Mouse (Mus musculus): ENCODE data around the gene Ccr2.
"Not testable (repeated sequence)": the region's sequence is repeated elsewhere in the genome, so short reads cannot be mapped to it uniquely, and the experiment has no call there.

The Ccr2 gene

DNA sequence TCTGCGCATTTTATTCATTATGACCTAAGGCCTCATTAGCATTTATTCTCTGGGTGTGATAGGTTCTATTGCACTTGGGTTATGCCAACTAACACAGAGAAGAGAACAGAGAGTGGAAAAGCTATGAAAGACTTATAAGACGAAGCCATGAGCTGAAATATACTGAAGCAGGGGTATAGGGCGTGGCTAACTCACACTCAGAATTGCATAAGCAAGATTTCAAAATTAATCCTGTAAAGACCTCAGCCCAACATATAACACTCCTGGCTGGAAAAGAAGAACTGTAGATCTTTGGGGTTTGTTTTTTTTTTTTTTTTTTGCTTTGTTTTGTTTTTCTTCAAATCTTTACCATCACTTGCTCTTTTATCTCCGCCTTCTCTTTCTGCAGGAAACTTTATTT lies at the start of gene Ccr2:
Ccr2 (plus strand) TSS at position 228 of the 400 bp plus-strand sequence.
- no peak for ATAC-seq (ENCODE audit: low TSS enrichment)

DNA sequence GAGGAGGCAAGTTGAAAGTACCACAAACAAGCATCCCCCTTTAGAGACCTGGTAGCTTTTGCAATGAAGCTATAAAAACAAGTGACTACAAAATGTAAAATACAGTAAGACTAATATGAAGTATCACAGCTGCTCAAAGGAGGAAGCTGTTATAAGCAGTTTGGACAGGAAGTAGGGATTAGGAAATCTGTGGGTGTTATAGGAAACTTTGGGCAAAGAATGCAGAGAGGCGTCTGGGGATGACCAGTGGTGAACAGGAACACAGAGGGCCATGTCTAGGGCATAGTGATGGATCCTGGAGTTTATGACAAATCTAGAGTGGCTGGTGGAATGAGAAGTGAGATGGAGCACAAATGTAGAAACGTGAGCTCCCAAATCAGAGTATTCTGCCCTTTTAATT lies 48.2 kb upstream of the Ccr2 start:
- ATAC-seq (ENCODE audit: low TSS enrichment) = no peak

DNA sequence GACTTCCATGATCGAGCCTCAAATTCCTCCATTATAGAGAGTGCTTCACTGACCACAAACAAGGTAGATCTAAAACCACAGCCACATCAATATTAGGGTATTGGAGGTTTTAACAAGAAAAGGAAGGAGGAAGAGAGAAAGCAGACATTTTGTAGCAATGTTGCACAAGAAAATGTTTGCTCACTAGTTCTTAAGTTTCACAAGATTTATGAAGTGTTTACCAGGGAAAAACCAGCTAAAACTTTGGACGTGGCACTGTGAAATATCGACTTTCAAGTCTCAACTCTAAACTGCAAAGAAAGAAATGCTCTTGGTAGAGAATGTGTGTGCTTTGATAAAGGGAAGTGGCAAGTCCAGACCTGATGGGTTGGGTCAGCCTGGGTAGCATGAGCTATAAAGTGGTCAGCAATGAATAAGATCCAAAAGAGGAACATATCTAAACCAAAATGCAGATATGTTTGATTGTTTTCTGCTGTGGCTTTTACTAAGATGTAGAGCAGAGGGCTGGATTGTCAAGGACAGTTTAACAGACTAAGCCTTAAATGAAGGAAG lies 45.5 kb upstream of the Ccr2 start:
- ATAC-seq (ENCODE audit: low TSS enrichment) = no peak

DNA sequence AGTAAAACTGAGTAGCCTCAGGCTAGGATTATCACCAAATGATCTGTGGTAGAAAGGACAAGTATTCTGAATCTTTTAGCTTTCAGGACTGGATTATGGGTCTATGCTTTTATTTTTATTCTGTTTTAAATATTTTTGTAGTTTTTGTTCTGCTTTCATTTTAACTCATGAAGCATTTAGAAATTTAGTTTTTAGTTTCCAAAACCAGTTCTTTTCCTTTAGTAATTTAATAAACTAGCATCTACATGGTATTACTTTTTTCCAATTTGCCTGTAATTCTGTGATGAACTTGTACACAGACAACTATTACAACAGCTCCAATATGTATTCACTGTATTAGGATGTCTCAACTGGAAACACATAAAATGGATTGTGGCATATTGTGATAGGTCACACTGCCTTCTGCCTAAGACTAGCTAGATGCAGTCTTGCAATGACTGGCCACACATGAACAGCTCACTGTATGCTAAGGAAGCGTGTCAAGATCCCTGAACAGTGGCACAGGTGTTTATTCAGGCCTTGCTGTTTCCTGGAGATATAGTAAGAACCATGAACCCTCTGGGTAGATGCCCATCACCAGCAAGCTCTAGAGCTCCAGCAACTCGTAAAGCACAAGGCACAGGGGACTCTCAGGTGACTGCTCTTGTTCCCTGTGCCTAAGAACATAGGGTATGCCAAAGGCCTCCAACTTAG lies 41.9 kb upstream of the Ccr2 start:
- ATAC-seq (ENCODE audit: low TSS enrichment) = no peak

DNA sequence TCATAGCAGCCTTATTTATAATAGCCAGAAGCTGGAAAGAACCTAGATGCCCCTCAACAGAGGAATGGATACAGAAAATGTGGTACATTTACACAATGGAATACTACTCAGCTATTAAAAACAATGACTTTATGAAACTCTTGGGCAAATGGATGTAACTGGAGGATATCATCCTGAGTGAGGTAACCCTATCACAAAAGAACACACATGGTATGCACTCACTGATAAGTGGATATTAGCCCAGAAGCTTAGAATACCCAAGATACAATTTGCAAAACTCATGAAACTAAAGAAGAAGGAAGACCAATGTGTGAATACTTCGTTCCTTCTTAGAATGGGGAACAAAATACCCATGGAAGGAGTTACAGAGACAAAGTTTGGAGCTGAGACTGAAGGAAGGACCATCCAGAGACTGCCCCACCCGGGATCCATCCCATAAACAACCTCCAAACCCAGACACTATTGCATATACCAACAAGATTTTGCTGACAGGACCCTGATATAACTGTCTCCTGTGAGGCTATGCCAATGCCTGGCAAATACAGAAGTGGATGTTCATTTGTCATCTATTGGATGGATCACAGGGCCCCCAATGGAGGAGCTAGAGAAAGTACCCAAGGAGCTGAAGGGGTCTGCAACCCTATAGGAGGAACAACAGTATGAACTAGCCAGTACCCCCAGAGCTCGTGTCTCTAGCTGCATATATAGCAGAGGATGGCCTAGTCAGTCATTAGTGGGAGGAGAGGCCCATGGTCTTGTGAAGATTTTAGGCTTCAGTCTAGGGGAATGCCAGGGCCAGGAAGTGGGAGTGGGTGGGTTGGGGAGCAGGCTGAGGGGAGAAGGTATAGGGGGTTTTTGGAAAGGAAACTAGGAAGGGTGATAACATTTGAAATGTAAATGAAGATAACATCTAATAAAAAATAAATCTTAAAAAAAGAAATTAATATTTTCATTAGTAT lies 40.0 kb upstream of the Ccr2 start:
- not testable (repeated sequence) for ATAC-seq (ENCODE audit: low TSS enrichment)

DNA sequence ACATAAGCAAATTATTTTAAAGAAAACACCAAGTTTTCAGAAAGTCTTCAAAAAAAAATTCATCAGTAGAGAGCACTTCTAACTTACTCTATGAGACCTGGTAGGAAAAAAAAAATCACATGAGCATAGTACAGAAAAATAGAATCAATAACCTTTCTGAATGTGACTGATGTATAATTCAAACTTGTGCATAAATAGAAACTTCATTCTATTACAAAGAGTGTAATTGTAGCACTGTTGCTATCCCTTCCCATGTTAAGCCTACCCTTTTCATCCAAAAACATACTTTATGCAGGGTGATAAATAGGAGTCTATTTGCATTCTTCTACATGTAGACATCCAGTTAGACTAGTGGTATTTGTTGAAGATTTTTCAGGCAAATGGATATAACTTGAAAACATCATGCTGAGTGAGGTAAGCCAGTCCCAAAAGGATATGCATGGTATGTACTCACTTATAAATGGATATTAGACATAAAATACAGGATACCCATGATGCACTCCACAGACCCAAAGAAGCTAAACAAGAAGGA lies 35.1 kb upstream of the Ccr2 start:
- no peak for ATAC-seq (ENCODE audit: low TSS enrichment)

DNA sequence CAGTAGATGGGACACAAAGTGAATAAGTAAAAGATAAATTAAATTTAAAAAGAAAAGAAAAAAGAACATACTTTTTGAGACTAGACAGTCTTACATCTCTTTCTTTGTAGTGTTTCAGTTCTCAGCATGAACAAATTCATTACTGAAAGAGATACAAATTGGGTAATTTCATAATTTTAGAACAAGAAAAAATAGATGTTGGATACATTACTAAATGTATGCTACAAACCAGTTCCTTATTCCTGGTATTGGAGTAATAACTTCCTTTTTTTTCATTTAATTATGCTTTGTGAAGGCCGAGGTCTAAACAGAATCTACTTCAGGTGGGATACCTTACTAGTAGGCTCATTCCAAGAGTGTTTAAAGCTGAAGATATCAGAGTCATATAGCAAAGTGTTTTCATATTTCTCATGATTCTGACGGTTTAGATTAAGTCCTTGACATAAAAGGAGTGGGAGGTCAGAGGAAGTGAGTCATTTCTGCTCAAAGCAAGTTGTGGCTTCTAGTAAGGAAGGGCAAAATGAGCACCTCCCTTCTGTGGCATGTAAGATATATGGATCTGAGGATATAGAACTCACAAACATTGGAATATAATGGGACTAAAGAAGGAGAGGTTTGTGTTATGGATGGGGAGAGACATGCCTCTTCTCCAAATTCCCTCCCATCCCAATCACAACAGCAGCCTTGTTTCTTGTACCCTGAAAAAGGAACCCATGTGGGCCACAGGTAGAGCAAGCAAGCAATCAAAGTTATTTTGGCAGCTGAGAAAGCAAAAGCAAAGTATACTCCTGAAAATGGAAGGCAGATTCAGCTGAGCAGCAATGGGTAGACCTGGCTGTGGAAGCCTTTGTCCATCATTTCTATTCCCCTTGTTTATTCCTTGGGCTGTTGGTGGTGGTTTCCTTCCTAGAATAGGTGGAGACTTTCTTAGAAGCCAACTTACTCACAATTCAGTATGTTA lies 33.4 kb upstream of the Ccr2 start:
- ATAC-seq (ENCODE audit: low TSS enrichment) = no peak

DNA sequence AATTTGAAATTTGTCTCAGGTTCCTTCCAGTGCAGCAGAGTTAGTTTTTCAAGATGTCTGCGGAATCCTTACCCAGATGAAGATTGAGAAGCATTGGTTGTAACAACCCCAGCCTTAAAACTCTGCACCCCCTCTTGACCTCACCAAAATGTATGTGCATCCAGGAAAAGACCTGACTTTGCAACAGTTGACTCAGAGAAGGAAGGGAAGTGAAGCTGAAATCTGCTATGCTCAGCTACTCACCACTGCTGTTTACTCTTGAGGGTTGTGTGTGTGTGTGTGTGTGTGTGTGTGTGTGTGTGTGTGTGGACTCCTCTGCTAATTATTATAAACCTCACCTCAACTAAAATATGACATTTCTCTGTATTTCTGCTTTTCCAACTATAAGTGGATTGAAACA lies 30.2 kb upstream of the Ccr2 start:
- no peak for ATAC-seq (ENCODE audit: low TSS enrichment)

DNA sequence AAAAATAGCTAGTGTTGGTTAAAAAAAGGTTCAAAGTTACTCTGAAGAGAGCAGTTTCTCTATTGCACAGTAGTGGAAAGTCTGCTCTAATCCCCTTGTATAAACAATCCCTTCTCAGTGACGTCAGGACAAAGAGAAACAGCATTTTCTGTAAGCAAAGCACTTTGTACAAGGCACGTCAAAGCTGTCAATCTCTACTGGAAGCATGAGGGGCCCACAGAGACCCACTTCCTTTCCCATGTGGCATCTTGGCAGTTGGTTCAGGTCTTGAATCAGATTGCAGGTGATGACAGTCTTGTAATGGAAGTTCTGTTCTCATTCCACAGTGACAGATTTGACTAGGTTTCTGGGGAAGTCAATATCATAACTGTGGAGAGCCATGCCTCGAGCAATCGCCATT lies 21.9 kb upstream of the Ccr2 start:
- ATAC-seq (ENCODE audit: low TSS enrichment) = no peak

DNA sequence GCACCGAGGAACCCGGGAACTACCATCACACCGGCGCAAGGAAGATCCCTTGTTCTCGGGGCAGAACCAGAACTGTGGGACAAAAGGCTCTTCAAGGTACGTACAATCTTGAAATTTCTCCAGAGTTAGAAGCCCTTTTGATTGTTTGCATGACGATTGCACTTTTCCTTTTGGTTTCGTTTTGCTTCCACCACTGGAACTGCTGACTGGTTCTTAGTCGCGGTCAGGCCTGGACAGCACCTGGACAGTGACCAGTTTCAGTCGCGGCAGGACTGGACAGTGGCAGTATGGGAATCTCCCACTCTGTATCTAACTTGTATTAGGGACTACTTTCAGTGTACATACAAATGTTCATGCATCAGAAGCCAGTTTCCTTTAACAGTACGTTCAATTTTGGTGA lies 21.3 kb upstream of the Ccr2 start:
- not testable (repeated sequence) for ATAC-seq (ENCODE audit: low TSS enrichment)

DNA sequence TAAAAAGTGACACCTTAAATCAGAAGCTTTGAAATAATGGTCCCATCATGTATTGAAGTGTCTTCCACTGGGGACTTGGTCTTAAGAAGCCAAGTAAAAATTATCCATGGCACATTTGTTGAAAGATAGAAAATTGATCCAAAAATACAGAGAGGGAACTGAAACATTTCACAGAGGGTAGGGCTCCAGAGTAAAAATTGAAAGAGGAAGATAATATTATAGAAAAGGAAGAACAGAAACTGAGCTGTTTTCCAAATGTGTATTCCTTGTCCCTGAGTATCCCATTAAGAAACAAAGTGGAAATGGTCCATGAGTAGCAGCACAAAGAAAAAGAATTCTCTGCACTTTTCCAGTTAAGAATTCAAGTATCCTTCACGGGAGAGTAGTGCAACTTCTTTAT lies 11.3 kb upstream of the Ccr2 start:
- ATAC-seq (ENCODE audit: low TSS enrichment) = no peak

DNA sequence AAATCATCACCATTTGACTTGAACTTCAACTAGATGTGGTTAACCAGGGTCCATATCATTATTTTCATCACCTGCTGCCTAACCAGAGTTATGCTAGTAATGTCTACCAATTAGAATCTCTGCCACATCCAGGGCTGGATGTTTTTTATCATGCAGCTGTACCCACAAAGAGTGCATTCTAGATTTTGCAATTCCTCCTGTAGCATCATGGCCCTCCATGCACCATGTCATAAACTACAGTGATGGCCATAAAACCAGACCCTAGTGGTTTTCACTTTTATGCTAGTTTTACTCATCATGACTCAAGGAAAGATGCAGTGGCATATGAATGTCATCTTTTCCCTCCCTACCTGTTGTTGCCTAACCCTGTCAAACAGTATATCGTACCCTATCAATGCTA lies 2.6 kb upstream of the Ccr2 start:
- no peak for ATAC-seq (ENCODE audit: low TSS enrichment)

DNA sequence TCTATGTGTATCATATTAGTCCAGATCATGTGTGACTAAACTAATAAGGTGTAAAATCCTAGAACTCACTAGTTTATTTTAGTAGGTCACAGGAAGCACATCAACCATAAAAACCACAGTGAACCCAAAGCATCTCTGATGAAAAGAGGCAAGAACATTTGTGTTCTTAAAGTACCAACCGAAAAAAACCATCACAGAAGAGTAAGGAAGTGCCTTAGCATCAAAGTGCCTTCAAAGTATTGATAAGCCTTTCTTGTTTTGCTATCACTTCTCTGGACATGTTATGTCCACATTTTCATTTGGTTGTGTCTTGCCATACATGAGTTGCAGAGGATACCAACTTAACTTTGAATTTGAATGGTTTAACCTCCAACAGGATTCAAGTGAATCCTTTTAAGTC lies 1.4 kb upstream of the Ccr2 start:
- ATAC-seq (ENCODE audit: low TSS enrichment) = no peak

DNA sequence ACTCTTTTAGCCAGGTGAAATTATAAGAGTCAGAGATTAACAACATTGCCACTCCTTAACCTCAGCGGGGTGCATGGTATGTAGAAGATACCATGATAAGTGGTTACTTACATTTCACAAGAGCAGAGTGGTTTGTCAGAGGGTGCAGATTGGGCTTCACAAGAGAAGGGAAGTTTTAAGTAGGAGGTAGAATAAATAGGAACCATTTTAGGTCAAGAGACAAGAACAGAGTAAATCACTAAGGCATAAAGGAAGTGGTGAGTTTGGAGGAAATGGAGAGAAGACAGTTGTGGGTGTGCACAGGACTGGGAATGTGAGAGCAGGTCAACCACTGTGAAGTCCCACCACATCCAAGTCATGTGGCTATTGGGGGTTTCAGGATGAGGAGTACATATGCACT lies 1.4 kb downstream of the Ccr2 start:
- ATAC-seq (ENCODE audit: low TSS enrichment) = no peak

DNA sequence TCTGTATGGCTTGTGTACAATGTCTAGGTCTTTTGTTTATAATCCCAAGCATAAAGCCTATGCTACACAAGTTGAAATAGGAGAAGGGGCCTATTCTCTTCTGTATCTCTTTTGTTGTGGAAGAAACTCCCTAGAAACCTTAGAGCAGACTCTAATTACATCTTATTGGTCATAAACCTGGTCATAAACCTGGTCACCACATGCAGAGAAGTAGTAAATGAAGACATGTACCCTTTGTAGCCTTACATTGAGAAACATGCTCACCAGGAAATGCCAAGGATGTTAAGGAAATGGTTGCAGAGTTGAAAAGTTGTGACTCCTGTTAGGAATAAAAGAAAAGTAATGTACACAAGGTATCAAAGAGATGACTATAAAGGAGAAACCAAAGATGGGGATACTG lies 3.4 kb downstream of the Ccr2 start:
- ATAC-seq (ENCODE audit: low TSS enrichment) = no peak

DNA sequence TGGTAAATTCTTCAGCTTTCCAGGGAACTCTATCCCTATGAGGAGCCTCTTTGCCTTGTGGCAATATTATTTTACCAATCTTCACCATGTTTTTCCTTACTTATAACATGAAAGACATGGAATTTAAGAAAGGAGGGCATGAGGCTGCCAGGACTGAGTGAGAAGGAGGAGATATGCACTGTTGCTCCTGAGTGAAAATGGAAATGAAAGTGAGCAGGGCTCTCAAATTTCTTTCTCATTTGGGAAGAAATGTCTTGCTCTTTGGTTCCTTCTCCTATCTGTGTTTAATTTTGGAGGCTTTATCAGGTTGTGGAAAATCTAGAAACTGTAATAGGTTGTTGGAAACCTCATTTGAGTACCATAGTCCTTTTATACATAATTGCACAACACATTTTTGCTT lies 5.5 kb downstream of the Ccr2 start:
- no peak for ATAC-seq (ENCODE audit: low TSS enrichment)

DNA sequence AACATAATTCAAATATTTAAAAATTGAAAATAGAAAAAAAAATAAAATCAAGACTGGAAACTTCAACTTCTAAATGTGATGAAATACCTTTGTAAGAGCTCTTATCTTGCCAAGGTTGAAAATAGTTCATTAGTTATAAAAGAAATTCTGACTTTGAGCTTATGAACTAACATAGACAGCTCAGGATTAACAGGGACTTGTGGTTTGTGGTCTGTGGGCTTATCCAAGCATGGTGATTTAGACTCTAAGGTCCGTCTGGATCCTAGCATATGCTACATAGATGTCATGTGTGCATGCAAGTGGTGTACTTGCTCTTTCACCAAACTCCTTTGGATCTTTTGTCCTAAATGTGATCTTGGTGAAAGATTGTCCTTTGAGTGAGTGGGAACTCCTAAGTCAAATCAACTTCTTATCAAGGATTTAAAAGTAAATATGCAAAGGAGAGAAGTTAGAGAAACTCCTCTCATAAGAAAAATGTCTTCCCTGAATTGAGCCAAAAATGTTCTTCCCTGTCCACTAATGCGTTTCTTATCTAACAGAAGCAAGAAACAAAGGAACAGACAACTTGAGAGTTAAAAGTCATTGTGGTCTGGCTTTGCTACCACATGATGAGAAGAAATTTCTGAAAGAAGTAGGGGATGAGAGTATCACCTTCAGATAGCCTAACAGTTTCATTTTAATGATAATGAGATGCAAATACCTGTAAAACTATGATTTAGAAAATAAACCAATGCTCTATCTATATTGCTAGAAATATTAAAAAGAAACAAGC lies 6.8 kb downstream of the Ccr2 start:
- no peak for ATAC-seq (ENCODE audit: low TSS enrichment)

DNA sequence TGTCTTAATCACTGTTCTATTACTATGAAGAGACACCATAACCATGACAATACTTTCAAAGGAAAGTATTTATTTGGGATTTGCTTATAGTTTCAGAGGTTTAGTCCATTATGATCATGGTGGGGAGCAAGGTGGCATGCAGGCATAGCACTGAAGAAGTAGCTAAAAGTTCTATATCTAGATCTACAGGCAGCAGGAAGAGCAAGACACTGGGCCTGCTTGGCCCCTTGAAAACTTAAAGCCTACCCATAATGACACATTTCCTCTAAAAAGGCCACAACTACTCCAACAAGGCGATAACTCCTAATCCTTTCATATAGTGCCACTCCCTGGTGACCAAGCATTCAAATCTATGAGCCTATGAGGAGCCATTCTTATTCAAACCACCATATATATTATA lies 10.2 kb downstream of the Ccr2 start:
- ATAC-seq (ENCODE audit: low TSS enrichment) = no peak

DNA sequence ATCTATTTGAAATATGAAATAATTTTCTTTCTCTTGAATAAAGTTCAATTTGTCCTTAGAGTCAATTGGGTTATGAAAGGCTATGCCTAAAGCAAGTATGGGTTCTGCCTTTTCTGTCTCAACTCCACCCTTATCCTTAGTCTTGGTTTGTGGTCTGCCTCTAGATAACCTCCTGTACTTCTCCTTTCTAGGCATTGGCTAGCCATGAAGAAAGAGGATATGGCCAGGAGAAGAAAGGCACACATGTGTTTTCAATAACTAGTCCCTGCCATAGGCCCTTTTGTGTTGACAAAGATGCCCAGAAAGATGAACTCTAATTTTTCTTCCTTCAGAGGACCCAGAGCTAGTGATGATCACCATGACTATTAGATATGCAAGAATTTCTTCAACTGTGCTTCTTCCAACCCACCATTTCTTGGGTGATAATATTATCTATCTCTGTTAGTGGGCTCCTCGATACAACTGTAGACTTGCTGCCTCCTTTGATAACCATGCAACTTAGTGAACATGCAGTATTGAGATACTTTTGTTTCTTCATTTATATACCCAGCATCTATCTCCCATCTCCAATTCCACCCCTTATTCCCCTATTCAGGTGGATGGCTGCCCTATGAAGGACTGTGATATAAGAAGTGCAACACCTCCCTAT lies 11.0 kb downstream of the Ccr2 start:
- ATAC-seq (ENCODE audit: low TSS enrichment) = no peak

DNA sequence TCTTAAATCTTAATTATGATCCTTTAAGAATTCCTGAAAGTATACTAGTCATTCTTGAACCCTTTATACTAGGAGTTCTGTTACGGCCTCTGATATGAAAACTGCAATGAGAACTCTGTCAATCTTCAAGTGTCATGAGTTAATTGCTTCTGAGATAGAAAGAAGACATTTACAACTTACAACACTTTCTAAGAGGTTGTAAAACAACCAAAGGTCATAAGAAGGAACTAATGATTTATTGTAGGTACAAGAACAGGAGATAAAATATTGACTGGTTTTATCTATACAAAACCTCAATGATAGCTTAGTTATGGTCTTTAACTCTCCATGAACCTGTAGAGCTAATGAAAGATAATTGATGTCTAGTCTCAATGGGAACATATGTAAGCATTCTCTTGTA lies 12.0 kb downstream of the Ccr2 start:
- ATAC-seq (ENCODE audit: low TSS enrichment) = no peak
